Mouse (Mus musculus): ENCODE data around the gene Mfn1.

Mfn1 gene

DNA sequence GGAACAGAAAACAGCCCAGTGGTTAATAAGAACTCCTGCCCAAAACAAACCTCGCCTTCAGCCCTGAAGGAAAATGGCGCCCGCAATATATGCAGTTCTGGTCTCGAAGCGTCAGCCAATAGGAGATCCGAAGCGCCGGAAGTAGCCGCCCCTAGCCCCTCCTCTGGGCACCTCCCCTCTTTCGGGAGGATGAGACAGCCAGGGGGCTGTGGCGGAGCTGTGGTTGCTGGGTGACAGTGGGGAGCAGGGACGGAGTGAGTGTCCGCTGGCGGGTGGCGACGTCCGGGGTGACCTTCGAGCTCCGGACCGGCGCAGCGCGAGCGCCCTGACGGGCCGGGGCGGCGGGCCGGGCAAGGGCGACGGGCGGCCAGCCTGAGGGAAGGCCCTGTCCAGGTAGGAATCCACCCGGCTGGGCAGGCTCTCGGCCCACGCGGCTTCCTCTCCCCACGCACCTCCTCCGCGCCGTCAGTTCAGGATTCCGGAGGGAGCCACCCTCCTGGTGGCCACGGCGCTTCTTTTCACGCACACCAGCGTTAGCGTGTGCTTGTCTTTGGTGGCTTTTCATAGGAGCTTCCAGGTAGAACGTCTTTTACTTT is at the start of gene Mfn1:
Gene Mfn1, plus strand, starts transcription at position 163 of the 596 bp plus-strand sequence.
- DNase-seq (ENCODE audit: low spot score) = peak; percentile 92

GRCm38 (mm10) chr3:32479961-32480360 is 49.3 kb upstream of the Mfn1 start:
- DNase-seq (ENCODE audit: low spot score) = no peak

GRCm38 (mm10) chr3:32483035-32483434 is 46.2 kb upstream of the Mfn1 start:
- no peak for DNase-seq (ENCODE audit: low spot score)

GRCm38 (mm10) chr3:32486543-32486942 is 42.7 kb upstream of the Mfn1 start:
- peak; percentile 31 for DNase-seq (ENCODE audit: low spot score)

- no peak for DNase-seq (ENCODE audit: low spot score)
Observed at GRCm38 (mm10) chr3:32488172-32488571, 41.1 kb upstream of the Mfn1 start.

DNA sequence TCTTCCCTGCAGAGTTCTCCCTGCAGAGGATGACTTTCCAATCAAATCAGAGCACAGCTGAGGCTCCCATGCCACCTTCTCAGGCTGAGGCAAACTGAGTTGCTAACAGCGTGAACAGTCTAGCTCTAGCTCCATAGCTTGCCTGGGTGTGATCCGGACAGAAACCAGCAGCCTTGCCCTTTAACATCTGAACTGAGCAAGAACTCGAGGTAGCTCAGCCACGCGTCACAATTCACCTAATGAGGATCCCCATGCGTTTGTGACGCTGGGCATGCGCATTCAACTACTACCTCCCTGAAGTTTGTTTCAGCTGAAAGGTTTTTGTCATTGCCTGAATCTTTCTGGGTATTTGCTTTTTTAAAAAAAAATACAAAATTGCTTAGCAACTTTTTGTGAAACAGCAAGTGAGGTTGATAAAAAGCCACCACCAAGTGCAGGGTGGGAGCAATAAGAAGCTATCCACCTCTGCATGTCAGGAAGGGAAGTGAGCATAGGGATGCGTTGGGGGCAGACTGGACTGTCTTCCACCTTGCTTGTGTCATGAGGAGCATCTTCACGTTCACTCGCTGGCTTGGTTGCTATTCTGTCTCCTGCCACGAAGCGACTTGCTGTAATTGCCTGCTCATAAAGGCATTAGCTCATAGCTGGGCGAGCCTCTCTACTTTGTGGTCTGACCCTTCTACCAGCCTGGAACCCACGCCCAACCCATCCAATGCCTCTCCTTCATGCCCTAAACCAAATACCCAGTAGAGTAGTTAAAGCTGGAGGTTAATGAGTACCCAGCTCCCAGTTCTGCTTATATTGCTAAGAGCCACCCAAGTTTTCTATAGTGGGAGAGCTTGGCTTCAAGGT is 39.0 kb upstream of the Mfn1 start:
- DNase-seq (ENCODE audit: low spot score) = no peak

GRCm38 (mm10) chr3:32490928-32491315 is 38.3 kb upstream of the Mfn1 start:
- DNase-seq (ENCODE audit: low spot score) = no peak

DNA sequence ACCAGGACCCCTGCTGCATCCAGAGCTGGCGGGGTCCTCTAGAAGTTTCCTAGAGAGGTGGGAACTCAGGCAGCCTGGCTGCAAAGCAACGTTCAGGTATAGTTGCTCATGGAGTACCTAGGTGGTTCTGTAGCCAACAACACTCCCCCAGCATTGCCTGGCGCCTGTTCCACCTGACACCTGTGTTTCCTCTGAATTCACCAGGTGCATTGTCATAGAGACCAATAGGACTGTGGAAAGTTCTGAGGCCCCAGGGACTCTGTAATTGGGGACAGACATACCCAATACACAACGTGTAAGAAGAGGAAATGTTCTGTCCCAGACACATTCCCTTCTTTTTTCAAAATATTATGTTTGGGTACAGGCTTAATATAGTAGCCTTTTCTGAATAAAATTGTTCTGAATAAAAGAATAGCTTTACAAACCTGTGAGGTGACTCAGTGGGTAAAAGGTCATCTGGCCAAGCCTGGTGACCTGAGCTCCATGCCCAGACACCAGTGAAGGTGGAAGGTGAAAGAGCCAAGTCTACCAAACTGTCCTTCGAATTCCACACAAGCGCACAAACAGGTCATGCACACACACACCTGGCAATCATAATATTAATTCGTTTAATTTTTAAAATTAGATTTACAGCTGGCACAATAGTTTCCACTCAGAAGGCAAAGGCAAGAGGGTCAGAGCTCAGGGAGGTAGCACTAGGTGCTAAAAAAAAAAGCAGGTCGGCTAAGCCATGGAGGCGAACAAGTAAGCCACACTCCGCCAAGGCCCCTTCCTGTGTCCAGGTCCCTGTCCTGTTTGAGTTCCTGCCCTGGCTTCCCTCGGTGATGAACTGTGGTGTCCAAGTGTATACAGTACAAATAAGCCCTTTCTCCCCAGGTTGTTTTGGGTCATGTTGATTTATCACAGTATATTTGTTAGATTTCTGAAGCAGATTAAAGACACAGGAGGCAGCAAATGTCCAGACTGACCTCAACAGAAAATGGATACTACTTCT is 36.9 kb upstream of the Mfn1 start, which contains the start of gene Kcnmb3:
Gene Kcnmb3, minus strand, starts transcription at position 135 of the 994 bp plus-strand sequence.
- no peak for DNase-seq (ENCODE audit: low spot score)

DNA sequence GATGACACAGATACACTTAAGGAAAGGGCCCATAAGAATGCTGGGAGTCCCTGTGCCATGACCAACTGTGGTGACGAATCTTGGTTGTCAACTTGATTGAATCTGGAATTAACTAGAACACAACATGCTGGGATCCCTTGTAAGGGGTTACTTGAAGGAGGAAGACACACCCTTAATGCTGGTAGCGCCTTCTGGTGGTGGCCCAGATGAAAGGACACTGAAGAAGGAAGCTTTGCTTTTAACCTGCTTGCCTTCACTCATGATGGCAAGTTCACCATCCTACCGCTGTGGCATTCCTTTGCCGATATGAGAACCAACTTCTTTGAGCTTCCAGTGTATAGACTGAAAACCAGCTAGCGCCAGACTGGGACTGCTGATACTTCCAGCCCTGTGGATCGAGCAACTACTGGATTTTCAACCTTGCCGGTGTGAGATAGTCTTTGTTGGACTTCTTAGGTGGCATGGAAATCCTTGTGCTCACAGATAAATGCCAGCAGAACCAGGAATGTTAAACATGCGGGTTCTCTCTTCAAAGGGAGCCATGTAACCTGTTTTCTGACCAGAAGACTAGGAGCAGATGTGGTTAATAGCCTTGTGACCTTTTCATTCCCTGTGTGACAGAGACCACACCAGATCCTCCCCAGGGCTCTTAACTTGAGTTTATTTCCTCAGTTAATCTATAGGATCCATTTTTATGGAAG is 34.7 kb upstream of the Mfn1 start:
- no peak for DNase-seq (ENCODE audit: low spot score)

GRCm38 (mm10) chr3:32495088-32495770 is 34.0 kb upstream of the Mfn1 start:
- DNase-seq (ENCODE audit: low spot score) = no peak

DNA sequence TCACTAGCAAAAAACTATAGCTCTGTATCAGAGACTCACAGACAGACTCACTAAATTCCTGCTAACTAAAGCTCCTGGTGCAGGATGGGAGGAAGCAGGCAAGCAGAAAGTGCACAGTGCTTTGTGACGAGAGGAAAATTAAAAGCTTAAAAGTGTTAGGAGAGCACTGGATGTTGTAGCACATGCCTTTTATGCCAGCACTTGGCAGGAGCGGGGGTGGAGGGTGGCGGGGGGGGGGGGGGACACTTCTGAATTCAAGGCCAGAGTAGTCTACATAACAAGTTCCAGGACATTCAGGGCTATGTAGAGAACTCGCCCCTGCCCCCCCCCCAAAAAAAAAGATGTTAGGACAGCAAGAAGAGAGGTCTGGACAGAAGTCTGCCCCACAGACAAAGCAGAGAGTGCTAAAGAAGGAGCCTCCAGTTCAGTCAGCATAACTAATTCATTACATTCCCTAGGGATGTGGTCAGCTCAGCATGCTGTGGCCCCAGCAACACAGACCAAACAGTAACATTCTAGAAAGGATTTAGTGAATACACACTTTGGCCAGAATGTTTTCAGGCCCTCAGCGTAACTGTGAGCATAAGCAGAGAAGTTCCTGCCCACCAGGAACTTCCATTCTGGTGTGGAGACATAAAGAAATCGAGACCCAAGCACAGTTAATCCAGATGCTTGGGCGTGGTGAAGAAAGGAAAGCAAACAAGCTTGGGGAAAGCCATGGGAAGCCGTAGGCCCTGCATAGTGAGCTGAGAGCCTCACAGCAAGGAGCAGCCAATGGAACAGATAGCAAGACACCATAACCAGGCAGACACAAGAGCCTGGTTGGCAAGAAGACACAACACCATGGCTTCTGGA is 33.2 kb upstream of the Mfn1 start:
- DNase-seq (ENCODE audit: low spot score) = no peak

DNA sequence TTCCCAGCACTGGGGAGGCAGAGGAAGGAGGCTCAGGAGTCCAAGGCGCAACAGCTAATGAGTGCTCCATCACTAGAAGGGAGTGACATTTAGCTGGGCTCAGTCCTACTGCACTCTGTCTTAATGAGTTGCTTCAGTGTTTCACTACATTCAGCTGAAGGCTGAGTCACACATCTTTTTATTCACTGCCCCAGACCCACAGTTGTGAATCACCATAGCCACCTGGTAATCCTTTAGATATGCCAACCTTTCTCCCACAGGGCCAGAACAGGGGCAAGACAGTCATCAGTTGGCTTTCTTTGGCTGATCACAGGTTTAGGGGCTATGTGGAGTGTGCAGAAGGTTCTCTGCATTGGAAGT is 32.6 kb upstream of the Mfn1 start:
- DNase-seq (ENCODE audit: low spot score) = no peak

GRCm38 (mm10) chr3:32500346-32500745 is 28.9 kb upstream of the Mfn1 start:
- DNase-seq (ENCODE audit: low spot score) = no peak

DNA sequence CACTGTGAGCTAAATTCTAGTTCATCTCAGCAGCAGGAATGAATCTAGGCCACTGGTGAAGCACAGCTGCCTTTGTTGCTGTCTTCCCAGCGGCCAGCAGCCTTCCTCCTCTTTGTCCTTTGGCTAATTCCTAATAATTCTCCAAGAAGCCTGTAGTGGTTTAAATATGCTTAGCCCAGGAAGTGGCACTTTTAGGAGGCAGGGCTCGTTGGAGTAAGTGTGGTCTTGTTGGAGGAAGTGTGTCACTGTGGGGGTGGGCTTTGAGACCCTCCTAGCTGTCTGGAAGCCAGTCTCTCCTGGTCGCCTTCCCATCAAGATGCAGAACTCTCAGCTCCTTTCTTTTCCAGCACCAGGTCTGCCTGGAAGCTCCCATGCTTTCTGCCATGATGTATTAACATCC is 23.4 kb upstream of the Mfn1 start:
- no peak for DNase-seq (ENCODE audit: low spot score)

DNA sequence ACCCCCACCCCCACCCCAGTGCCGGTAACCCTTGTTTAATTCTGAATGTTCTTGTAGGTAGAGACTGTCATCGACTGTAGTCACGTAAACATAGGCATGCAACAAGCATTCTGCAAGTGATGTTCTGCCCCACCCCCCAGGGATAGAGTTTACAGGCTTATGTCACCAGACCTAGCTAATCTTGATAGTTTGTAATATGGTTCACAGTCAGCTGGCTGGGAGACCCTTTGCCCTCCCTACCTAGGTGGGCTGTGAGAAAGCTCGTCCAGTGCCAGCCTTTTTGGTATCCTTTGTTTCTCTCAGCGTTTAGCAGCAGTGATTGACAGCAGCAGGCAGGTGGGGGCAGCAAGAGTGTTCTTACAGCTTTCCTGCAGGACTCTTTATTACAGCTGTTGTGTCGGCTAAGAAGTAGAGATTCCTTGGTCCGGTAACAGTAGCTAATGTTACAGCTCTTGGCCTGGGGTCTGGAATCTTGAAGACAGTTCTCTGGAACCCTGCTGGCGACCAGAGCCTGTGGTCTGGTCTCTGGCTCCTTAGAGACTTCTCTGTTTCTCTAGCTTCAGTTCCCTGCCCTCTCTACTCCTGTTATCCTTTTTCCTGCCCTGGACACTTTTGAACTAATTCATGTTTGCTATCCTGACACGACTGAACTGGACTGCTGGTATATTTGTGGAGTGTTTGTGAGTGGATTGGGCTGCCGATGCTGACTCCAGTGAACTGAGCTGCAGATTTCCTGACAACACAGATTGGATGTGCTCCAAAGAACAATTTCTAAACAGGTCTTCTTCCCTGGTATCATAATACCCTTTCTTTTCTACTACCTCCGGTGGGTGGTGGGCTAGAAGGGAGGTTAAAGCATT is 22.7 kb upstream of the Mfn1 start:
- DNase-seq (ENCODE audit: low spot score) = no peak

DNA sequence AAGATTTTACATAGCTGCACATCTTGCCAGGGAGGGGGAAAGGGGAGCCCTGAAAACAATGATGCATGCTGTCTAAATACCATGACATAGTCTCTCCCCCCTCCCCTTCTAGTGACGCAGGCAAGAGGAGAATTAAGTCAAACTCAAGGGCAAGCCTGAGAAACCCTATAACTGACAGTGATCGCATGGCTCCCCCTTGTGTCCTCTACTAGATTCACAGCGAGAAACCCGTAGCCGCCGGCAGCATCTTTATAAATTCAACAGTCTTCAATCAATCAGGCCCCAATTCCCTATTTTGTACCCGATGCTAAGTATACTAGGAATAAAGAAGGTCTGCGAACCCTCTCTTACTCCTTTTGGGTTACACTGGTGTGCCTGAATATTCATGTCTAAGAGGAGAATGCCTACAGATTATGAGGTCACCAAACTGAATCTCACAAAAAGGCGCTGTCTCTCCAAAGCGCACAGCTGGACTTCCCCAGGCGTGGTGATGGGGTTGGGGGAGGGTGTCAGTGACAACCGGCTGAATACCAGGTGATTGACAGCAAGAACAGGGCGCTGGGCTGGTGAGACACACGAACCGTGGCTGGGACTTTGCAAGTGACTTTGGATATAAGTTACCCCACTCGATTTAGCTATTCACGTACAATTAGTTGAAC is 20.5 kb upstream of the Mfn1 start:
- DNase-seq (ENCODE audit: low spot score) = peak; percentile 69

DNA sequence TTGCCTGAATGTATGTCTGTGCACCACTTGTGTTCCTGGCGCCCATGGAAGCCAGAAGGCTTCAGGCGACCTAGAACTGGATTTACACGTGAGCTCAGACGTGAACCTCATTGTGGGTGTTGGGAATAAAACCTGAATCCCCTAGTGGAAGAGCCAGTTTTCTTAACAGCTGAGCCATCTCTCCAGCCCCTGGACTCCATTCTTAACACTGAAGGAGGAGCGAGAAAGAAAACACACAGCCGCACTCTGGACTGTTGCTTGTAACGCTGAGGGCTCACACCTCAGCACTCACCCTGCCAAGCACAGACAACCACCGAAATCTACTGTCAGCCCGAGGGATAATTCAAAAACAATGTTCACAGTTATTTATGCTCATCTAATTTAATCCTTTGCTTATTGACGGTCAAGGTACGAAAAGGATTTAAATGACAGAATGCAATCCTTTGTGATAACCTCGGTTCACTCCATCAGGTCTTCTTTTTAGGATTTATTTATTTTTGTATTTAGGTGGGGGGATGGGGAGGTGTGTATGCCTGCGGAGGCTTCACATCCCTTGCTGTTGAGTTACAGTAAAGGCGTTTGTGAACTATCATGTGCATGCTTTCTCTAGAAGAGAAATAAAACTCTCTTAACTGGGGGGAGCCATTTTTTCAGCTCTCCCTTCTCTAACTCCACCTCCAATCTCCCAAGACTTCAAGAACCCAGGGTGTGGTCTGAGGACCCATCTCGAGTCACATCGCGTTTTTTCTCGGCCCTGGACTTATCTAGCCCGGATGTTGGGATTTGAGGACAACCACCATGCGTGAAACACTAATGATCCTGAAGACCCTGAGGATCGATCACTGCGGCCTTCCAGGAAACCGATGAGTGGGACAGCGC is 19.5 kb upstream of the Mfn1 start, which contains the start of gene Zfp639:
Gene Zfp639, plus strand, starts transcription at position 764 of the 879 bp plus-strand sequence.
- DNase-seq (ENCODE audit: low spot score) = no peak
